Mouse (Mus musculus) spleen, postnatal 36 days (tissue): ENCODE data around the gene Btbd35f26.
"Not testable (repeated sequence)": the region's sequence is repeated elsewhere in the genome, so short reads cannot be mapped to it uniquely, and the experiment has no call there.

ENCODE experiments used
- DNase-seq, 2 experiments: peaks; one replicate each; pipeline ENCODE4 v3.0.0; 2022; ENCODE audit warnings: low spot score in 2 of 2, mixed read lengths in 1 of 2

Btbd35f26 gene

GRCm38 (mm10) chrX:31336154-31336553, at the start of gene Btbd35f26:
Btbd35f26 (plus strand) TSS chrX:31336454.
- not testable (repeated sequence) for DNase-seq

GRCm38 (mm10) chrX:31341924-31342323, 5.7 kb downstream of the Btbd35f26 start:
- peak in 1 of 2 experiments; percentile 1 for DNase-seq

GRCm38 (mm10) chrX:31383818-31384217, 47.6 kb downstream of the Btbd35f26 start, which contains the start of gene Btbd35f19:
Btbd35f19 (minus strand) TSS chrX:31383918.
- not testable (repeated sequence) for DNase-seq
